ENCODE assay signal across 9 mouse cellular contexts in genomic region chr1:30950456-30950835, GRCm38 (mm10). TPM values are rescaled to one million over a fixed set of nuclear protein-coding genes. Genes with fewer than 3 reads are reported as not detected.
A peak's percentile ranks its signal among the peaks of the same experiment; 100 is the strongest.
DNase-seq lines count a peak whose midpoint lies in the region; ATAC-seq lines count a peak whose summit lies in the region.
"Had no signal": no experiment of that assay in that cellular context is flagged by ENCODE, and none has a peak within 500 bp of the region (broad histone marks: within the 10 kb centered on the region; RNA-seq: fewer than 3 reads in every experiment).

No protein-coding gene starts in this region.

- H3K9ac ChIP-seq in kidney, embryonic 14.5 days (ENCODE audit: low read depth, low read length) = peak overlapping the region; percentile 74
- peak overlapping the region; percentile 95 for H3K9ac ChIP-seq in intestine, embryonic 14.5 days (ENCODE audit: low read length)

- H3K4me1 ChIP-seq in kidney, embryonic 14.5 days (ENCODE audit: control insufficient read depth, insufficient read depth, low read length) = peaks cover 11% of the 10 kb centered on the region; the same call in 1 of the 2 replicates
- H3K4me1 ChIP-seq in intestine, embryonic 14.5 days (replicated peaks; ENCODE audit: control insufficient read depth, insufficient read depth, low read length) = peaks cover 4% of the 10 kb centered on the region

- H3K4me2 ChIP-seq in kidney, embryonic 14.5 days (replicated peaks; ENCODE audit: low read depth, low read length) = peak overlapping the region; percentile 55
- H3K4me2 ChIP-seq in intestine, embryonic 14.5 days (ENCODE audit: low read length) = peak overlapping the region; percentile 67

- DNase-seq in kidney, adult 8-10 months = no peak
- DNase-seq in embryo, embryonic 9.5 days (ENCODE audit: extremely low spot score) = peak; percentile 32
- DNase-seq in intestine, embryonic 14.5 days (ENCODE audit: low spot score) = peak; percentile 55
- DNase-seq in neural tube, embryonic 10.5 days (ENCODE audit: extremely low spot score, low spot score) = peak; percentile 29
- DNase-seq in layer of hippocampus, adult 9-11 months = no peak
- DNase-seq in layer of hippocampus, adult 18-20 months (ENCODE audit: low spot score in 2 of 2) = no peak
- no peak for DNase-seq in adrenal gland, postnatal 25 days
- DNase-seq: kidney, adult 11 months had no signal

- WGBS in kidney, embryonic 14.5 days = 38% methylated on average over 5 of the region's 5 CpGs
- 31% methylated on average over 5 of the region's 5 CpGs for WGBS in intestine, embryonic 14.5 days

- H3K27me3 ChIP-seq in kidney, embryonic 14.5 days (ENCODE audit: control insufficient read depth, insufficient read depth, low read length) = no peaks in the 10 kb centered on the region
- H3K27me3 ChIP-seq in intestine, embryonic 14.5 days (replicated peaks; ENCODE audit: control insufficient read depth, insufficient read depth, low read length) = no peaks in the 10 kb centered on the region

- no peak for ATAC-seq in kidney, embryonic 14.5 days (ENCODE audit: low FRiP score, low TSS enrichment)
- ATAC-seq in intestine, embryonic 14.5 days (replicated peaks; ENCODE audit: low FRiP score, low TSS enrichment, low read depth) = no peak

- peak overlapping the region; percentile 87 for H3K4me3 ChIP-seq in kidney, embryonic 14.5 days (ENCODE audit: low read length)
- peak overlapping the region; percentile 88 for H3K4me3 ChIP-seq in intestine, embryonic 14.5 days (ENCODE audit: low read depth, low read length)

- no peaks in the 10 kb centered on the region for H3K9me3 ChIP-seq in kidney, embryonic 14.5 days (ENCODE audit: control insufficient read depth, low read length)
- no peaks in the 10 kb centered on the region for H3K9me3 ChIP-seq in intestine, embryonic 14.5 days (ENCODE audit: control insufficient read depth, low read length)

- peaks cover 3% of the 10 kb centered on the region; the same call in 1 of the 2 replicates for H3K36me3 ChIP-seq in kidney, embryonic 14.5 days (ENCODE audit: control insufficient read depth, insufficient read depth, low read length)
- H3K36me3 ChIP-seq in intestine, embryonic 14.5 days (ENCODE audit: control insufficient read depth, insufficient read depth, low read length) = peaks cover 4% of the 10 kb centered on the region; the same call in 1 of the 2 replicates

- peak overlapping the region; percentile 97 for H3K27ac ChIP-seq in kidney, embryonic 14.5 days (ENCODE audit: low read depth, low read length)
- H3K27ac ChIP-seq in intestine, embryonic 14.5 days (ENCODE audit: low read depth) = peak overlapping the region; percentile 99

RNA-seq across cellular contexts. Expression of gene AC153137.1, which starts 27.3 kb away (rescaled TPM):
- not detected in 2 replicates for polyA plus RNA-seq in kidney, embryonic 14.5 days (2014; fragmentation: Nextera tagmentation; extraction: Ambion mirVana)
- not detected in 2 replicates for polyA plus RNA-seq in intestine, embryonic 14.5 days (2014; fragmentation: Nextera tagmentation; extraction: Ambion mirVana)
- total RNA-seq in layer of hippocampus, adult 18-20 months (2021) = not detected
- not detected in 2 replicates for total RNA-seq in adrenal gland, postnatal 25 days (2021)

Comparison
In these comparisons a context has a peak if more than half of its experiments do, and no peak if none do; other contexts are left out.
1. DNase-seq: peak in embryo, embryonic 9.5 days (single experiment), intestine, embryonic 14.5 days (single experiment) and neural tube, embryonic 10.5 days (single experiment); none in kidney, adult 8-10 months (0 of 2), layer of hippocampus, adult 9-11 months (single experiment), layer of hippocampus, adult 18-20 months (0 of 2) and adrenal gland, postnatal 25 days (single experiment).